Mouse (Mus musculus) cerebellum, adult 11 months (tissue): ENCODE results near the gene Apc2.

Experiments
- DNase-seq: peaks from one replicate; pipeline ENCODE4 v3.0.0; 2022

The Apc2 gene

DNA sequence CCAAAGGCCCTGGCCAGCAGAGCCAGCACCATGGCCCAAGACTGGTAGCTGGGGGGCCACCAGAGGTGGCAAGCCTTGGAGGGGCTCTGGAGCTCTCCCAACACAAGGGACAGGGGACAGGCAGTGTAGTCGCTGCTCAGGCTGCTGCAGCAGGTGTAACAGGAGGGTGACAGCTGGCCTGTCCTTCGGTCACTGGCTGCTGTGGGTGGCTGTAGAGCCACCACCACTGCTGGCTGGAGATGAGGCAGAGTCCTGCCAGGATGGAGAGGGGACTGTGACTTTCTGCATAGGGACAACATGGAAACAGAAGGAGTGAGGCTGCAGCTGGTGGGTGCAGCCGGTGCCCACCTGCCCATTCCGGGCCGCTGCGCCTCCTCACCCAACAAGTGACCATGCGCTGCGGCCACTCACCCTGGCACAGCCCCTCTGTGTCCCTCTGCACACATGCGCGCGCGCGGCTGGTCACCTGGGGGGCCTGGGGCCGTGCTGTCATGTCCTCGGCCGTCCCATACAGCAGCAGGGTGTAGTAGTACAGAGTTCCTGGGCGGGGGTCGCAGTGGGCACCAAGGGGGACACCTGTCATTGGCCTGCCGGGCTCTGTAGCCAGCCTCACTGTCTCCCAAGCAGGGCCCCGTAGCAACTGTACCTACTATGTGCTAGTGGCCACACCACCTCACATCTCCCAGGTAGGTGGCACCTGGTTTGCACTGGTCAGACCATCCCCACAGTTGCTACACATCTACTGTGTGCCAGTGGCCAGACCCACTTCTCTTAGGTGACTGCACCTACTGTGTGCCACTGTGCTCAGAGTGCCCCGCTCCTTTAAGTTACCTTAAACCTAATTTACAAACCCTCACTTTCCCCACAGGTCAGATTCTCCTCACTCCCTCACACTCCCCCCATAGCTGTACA lies 26.1 kb downstream of the Apc2 start:
- DNase-seq: no peak

DNA sequence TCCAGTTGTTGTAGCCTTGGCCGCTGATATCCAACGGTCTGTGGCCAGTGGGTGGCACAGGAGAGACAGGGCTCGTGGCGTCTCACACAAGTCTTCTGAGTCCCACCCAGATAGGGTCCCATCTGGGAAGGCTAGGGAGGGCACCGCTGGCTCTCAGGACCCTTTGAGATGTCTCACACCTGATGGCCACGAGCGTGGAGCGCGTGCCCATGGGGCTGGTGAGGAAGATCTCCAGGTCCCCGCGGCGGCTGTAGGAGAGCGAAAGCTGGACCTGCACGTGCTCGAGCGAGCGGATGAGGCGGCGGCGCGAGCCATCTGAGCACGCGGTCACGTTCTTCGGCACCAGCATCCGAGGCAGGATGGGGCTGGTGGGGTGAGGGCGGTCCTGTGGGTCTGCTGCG lies 27.0 kb downstream of the Apc2 start:
- DNase-seq: no peak

DNA sequence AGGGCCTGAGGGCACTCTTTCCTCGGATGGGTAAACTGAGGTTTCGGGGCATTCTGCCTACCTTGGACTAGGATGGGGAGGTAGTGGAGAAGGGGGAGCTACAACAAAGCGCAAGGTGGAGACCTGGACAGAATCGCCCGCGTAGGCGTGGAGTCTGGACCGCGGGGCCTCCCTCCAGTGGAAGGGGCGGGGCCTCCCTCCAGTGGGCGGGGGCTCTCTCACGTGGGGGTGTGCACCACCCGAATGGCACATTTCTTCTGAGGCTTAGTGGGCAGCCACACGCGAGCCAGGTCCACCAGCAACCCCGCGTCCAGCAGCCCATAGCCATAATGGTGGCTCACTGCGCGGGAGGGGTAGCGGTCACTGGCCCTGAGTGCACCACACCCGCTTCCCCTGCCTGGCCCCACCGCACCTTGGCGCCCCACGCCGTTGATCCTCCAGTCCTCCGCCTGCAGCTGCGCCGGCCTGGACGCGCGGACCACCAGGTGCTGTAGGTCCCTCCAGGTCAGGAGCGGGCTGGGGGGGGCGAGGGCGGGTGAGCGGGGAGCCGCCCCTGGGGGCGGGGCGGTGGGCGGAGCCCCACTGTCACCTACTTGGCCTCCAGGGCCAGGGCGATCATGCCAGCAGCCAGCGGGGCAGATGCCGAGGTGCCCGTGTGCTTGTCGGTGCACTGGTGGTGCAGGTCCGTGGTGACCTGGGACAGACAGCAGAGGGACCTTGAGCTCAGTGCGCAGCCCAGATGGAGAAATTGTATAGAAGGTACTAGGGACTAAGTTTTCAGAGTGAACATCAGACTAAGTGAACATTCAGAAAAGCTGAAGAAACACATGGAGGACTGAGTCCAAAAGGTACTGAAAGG lies 27.7 kb downstream of the Apc2 start:
- DNase-seq: peak; percentile 75

DNA sequence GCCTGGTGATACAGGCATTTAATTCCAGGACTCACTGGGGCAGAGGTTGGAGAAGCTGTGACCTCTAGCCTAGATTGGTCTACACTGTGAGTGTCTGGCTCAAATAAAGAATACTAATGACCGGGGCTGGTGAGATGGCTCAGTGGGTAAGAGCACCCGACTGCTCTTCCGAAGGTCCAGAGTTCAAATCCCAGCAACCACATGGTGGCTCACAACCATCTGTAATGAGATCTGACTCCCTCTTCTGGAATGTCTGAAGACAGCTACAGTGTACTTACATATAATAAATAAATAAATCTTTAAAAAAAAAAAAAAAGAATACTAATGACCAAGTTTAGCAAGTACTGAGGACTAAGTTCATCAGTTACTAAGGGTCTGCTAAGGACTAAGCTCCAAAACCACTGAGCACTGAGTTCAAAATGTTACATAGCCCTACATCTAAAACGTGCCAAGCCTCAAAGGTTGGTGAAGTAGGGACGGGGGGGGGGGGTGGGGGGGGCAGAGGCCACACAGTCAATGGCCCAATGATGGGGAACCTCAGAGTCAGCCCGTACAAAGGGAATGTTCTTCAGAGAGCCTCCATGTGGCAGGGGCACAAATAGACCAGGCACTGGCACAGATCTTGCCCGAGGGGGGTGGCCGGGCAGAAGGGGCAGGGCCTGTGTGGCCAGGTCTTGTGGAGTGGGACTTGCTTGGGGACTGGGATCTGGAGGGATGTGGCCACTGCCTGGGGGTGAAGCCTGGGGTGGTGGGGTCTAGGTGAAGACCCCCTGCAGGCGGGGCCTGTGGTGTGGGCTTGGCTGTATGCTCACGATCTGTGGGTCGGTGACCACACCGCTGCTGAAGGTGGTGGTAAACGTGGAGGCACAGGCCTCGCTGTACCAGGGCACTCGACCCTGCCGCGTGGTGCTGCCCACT lies 28.6 kb downstream of the Apc2 start:
- DNase-seq: no peak

DNA sequence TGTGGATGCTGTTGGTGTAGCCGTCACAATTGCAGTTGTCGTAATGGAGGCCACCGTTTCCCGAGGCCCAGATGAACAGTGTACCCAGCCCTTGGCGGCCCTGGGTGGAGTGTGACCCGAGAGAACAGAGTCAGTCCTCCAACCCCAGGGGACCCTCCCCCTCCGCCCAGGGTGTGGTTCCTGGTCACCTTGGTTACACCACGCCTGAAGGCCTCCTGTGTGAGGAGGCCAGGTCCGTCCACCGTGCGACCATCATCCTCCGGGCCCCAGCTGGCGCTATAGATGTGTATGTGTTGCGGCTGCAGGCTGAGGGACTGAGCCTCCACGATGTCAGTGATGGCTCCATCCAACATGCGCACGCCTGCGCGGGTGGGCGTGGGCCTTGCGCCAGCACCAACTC lies 29.3 kb downstream of the Apc2 start:
- DNase-seq: no peak

DNA sequence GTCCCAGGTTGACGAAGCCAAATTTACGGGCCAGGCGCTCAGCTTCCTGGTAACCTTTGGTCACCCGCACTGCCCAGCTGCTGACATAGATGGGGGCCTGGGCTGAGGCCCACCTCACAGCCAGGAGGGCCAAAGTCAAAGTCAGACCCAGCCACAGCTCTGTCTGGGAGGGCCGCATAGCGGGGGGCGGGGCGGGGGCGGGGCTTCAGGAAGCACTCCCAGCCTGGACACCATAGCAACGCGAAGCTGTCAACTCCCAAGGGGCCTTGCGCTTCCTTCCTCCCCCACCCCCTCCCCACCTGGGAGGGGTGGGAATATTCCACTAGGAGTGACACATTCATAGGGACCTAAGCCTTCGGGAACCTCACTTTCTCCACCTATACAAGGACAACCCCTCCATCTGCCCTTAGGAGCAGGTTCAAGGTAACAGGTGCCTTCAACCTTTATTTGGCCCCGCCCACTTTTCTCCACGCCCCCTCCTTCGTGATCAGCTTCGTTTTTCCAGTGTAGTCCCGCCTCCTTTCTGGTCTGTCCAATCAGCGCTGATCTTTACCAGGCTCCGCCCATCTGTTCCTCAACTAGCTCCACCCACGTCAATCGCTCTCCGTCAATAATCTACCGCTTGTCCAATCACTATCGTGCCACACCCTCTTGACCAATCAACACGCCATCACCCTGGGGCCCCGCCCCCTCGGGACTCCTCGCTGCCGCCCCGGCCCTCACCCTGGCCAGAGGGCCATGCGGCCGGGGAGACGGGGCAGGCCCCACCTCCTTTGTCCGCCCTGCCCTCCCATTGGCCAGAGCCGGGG lies 33.7 kb downstream of the Apc2 start, which contains the start of the genes Pcsk4 and Reep6:
Gene Pcsk4, minus strand, starts transcription at position 226 of the 809 bp plus-strand sequence.
Gene Reep6, plus strand, starts transcription at position 681 of the 809 bp plus-strand sequence.
- peak; percentile 97 for DNase-seq

DNA sequence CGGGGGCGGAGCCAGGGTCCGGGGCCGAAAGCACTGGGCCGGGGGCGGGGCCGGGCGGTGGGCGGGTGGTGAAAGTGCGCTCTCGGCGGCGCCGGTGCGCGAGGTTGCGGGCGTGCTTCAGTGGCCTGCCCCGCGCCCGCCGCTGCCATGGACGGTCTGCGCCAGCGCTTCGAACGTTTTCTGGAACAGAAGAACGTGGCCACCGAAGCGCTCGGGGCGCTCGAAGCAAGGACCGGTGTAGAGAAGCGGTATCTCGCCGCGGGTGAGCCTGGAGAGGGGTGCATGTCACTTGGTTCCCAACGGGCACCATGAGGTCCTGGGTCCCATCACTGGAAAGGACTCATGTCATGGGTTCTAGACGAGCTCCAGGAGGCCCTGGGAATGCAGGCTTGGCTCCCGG lies 34.3 kb downstream of the Apc2 start:
- no peak for DNase-seq

DNA sequence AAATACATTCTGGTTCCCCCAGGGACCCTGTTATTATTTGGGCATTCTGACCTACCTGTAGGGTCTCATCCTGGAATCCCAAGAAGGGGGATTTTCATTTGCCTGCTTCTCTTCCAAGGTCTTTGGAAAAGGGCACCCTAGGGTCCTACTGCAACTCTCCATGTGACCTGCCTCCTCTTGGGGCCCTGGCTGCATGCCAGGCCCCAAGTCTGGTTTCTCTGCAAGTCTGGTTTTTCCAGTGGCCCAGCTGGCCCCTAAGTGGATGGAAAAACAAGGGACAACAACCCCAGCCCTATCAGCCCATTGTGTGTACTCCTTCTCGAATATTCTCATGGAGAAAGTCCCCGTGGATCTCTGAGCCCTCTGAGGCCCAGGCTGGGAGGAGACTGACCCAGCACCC lies 35.1 kb downstream of the Apc2 start:
- DNase-seq: no peak

DNA sequence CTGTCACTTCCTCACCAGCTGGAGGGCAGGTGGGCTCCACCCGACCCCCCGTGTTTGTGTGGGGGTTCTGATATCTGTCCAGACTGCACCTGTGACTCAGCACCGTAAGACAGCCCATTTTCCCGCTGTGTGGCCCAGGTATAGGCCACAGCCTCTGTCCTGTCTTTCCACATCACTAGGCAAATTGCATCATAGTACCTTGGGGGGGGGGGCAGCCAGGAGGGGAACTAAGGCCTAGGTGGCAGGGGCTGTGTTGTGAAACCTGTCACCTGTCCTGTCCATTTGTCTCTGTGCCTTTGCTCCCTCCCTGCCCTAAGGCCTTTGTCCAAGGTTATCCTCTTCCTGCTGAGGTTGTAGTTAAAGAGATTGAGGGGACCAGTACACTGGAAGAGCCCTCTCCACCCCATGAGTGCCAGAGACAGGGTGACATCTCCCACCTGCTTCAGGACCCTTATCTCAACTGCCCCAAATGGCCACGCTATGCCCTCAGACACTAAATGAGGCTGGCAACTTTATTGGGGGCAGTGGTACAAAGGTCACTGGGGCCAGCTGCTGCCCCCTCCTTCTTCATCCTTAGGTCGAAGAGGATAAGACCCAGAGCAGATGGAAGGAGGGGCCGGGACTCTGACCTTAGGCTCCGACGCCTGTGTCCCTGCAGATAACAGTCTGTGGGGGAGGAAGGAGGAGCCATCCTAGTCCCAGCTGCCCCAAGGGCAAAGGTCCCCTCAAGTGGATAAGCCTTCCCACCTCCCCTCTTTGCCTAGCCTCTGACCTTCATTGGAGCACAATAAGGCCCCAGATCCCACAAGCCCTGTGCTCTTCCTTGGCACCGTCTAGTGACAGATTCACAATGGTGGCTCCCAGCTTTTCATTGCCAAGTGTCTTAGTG lies 36.1 kb downstream of the Apc2 start:
- DNase-seq: no peak

DNA sequence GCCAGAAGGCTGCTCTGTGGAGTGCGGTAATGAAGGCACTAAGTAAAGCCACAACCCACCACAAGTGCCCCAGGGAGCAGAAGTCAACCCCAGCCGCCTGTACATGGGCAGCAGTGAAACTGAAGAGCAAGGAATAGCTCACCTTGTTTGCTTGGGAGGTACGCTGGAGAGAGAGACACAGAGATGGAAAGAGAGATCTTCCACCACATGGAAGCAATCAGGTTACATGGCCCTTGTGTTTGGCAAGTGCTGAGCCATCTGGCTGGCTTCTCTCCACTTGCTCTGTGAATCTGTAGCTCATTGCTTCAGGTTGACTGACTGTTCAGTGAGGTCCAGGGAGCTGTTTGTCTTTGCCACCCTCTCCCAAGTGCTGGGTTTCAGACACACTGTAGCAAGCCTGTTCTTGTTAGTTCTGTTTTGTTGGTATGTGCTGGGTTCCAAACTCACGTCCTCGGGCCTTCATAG lies 36.8 kb downstream of the Apc2 start:
- DNase-seq: no peak

DNA sequence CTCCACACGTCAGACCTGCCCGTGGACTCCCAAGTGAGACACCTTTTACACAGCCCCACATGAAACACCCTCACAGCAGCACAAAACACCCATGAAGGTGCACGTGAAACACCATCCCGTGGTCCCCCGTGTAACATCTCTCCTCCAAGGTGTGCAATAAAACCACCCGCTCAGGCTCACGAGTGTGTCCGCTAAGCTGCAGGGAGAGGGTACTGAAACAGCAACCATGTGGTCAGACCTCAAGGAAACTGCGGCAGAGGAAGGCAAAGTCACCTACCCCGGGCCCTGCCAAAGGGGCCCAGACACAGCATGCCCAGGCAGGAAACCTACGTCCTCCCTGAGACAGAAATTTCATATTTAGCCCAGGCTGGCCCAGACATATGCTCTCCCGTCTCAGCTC lies 40.5 kb downstream of the Apc2 start:
- DNase-seq: no peak

DNA sequence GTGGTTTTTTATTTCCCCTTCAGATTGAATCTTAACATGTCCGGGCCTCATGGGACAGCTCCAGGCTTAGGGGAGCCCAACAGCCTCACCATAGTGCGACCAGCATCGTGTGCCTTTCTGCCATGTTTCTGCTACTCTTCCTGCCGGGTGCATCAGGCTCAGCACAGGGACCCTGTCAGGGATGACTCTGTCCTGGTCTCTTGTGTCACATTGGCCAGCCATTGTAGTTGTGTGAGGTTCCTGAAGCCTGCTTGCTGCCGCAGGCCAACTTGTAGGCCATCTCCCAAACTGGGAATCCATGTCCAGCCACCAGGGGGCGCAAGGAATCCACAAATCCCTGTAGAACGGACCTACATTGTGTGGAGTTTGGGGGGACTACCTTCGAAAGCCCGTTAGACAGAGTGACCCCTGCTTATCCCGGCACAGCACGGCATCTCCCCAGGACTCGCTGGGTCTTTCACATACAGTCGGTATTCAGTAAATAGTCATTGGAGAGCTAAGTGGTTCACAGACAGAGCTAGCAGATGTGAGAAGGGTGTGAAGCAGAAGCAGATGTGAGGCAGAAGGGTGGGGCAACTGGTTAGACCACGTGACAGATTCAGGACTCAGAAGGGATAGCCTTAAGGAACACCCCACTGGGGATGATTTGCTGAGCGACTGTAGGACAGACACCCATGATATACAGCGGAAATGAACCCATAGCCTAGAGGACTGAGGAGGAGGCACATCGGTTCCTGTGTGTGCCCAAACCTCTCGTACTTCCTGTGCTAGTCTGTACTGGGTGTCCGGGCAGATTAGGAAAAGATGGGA lies 44.4 kb downstream of the Apc2 start:
- peak; percentile 82 for DNase-seq

DNA sequence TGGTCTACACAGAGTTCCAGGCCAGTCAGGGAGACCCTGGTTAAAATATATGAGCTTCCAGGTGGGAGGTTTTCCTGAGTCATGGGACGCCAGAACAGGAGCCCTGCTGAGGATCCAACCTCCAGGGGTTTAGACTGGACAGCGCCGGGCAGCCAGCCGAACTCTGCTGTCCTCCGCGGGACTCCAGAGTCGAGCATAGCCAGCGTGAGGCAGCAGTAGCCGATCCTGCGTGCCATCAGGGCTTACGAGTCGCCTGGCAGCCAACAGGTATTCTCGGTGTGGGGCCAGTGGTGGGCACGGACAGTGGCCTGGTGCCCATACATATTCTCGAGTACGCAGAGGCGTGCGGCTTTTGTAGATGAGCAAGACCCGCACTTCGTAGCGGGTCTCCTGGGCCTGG lies 45.2 kb downstream of the Apc2 start:
- DNase-seq: no peak

DNA sequence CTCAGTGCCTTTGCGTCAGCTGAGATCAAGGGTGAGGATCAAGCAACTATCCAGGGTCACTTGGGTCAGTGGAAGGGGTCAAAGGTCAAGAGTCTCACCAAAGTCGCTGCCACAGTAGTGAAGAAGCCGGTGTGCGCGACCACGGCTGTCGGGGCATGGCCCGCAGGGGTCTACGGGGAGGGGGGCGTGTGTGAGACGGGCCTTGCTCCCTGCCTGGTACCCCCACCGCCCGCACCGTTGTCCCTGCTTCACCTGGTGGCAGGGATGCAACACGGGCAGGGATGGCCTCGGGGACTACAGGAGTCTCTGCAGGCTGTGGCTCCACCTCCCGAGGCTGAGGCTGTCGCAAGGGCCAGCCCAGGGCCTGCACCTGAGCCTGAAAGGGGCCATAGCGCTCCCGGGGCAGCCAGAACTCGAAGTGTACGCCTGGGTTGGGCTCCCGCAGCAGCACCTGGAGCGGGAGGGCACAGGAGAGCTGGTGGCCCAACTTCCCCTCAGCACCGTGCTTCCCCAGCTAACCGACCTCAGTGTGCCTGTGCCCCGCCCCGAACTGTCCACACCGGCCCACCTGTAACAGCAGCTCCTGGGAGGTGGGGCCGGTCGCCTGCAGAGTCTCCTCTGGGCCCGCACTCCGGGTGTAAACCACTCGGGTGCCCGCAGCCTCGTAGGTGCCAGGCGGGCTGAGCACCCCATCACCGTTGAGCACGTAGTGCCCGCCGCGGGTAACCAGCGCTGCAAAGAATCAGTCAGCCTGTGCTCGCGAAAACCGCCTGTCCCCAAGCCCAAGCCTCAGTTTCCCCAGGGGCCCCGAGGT lies 45.9 kb downstream of the Apc2 start:
- no peak for DNase-seq

DNA sequence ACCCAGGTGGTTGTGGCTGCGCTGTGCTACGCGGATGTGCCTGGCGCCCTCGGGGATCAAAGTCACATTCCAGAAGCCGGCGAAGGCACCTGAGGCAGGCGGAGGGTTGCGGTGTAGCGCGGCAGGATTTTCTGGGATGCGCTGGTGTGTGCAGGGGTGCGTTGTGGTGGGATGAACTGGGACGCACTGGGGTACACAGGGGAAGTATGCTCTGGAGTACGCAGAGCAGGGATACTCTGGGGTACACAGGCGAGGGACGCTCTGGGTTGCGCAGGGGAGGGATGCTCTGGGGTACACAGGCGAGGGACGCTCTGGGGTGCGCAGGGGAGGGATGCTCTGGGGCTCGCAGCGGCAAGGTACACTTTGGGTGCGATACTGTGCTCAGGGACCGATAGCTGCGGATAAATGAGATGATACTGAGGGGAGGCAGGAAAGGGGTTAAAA lies 46.5 kb downstream of the Apc2 start:
- no peak for DNase-seq

DNA sequence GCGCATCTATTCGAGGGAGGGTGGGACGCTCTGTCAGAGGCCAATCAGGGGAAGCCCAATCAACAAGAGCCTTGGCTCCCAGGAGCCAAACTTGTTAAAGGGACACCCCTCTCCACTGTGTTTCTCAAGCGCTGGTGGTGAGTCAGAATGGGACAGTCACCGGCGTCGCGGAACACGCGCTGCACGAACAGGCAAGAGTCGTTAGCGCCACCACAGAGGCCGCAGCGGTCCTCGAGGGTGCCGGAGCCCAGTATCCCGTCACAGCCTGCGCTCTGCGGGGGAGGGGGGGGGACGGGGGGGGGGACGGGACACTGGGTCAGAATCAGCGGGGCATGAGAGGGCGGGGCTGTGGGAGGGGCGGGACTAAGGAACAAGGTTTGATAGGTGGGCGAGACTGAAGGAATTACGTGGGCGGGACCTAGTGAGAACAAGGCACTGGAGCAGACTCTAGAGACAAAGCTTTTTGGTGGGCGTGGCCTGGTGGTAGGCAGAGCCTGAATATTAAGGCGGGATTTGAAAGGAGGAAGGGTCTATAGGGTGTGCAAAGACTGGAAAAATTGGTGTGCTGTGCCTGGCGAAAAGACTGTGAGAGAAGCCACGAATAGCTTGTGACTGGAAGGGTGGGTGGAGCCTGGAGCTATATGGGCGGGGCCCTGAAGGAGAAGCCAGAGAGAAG lies 47.1 kb downstream of the Apc2 start:
- no peak for DNase-seq

DNA sequence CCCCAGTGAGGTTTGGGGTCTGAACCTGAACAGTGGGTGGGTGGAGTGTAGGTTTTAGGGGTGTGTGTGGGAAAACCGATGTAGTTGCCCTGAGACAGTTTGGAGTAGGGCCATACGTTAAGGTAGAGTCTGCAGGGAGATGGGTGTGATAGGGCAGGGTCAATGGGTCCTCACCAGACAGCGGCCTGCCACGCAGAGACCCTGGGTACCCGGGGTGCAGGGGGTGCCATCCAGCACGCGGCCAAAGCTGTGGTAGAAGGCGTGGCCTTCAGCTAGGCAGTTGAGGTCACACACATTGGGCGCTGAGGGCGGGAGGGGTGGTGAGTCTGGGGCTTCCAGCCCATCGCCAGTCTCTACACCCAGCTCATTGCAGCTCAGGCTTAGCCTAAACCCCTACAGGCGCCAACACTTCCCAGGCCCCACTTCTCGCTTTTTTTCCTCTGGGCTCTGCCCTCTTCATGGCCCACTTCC lies 47.7 kb downstream of the Apc2 start:
- no peak for DNase-seq

DNA sequence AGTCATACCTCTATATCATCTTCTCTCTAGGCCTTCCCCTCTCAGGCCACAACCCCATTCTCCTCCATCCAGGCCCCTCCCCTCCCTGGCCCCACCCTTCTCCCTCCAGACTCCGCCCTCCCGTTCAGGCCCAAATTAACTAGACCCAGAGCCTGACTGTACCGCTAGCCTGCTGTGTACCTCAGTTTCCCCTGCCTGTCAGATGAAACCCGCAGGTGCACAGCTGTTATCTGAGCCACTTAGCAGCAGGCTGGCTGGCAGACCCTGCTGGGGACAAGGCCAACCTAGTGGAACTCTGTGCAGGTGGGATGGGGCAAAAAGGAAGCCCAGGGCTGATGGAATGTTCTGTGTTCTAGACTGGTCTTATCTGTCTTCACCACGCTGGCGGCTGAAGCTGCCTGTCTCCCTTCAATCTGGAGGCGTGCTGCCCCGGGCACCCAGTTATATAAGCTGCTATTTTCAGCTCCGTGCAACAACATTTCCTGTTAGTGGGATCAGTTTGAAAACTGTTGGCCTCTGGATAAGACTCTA lies 48.4 kb downstream of the Apc2 start:
- no peak for DNase-seq
